Mouse (Mus musculus) CH12.LX (cell line): ENCODE measurements around the gene Fgf9. TPM values are rescaled to one million over a fixed set of nuclear protein-coding genes. Genes with fewer than 3 reads are reported as not detected.

Experiments
- DNase-seq: peaks from one replicate; pipeline ENCODE4 v3.0.0-alpha.2; 2013; ENCODE audit errors: extremely low read depth
- H3K27ac ChIP-seq: 2 replicates; pipeline ENCODE4 v1.5.1; 2012; ENCODE audit warnings: low read depth, mild to moderate bottlenecking, control low read depth, moderate library complexity; ENCODE audit not compliant: insufficient read depth
- H3K27me3 ChIP-seq: replicated peaks from 2 replicates; pipeline ENCODE3; 2012; ENCODE audit warnings: inconsistent platforms
- H3K36me3 ChIP-seq, 2 experiments: replicated peaks in 1 of 2; 2 replicates each; pipeline versions ENCODE3 to v1.6.1; 2012; ENCODE audit warnings: inconsistent platforms in 1 of 2, low read length in 1 of 2, mild to moderate bottlenecking in 1 of 2, mixed read lengths in 1 of 2, moderate library complexity in 1 of 2; ENCODE audit not compliant: control insufficient read depth in 1 of 2, insufficient read depth in 1 of 2
- H3K4me1 ChIP-seq, 2 experiments: 2 replicates each; pipeline ENCODE4 v1.6.1; 2012; ENCODE audit warnings: inconsistent platforms in 1 of 2, moderate library complexity in 1 of 2; ENCODE audit not compliant: insufficient read depth in 2 of 2, control insufficient read depth in 1 of 2
- H3K4me2 ChIP-seq: 2 replicates; pipeline ENCODE4 v1.6.1; 2012; ENCODE audit warnings: low read depth, mild to moderate bottlenecking, control low read depth; ENCODE audit not compliant: poor library complexity, insufficient read depth, severe bottlenecking
- H3K4me3 ChIP-seq, 3 experiments: fragments of 150-350 bp in 1 of 3; sonication (generic) in 1 of 3; replicated peaks in 1 of 3; 2 replicates each; pipeline versions ENCODE3 to v1.5.1; 2011 to 2012; ENCODE audit warnings: low read depth in 2 of 3, low read length in 2 of 3, mild to moderate bottlenecking in 2 of 3, moderate library complexity in 2 of 3, control low read depth in 1 of 3, improper control_type of control experiment in 1 of 3, inconsistent platforms in 1 of 3, mixed read lengths in 1 of 3; ENCODE audit not compliant: poor library complexity in 1 of 3
- H3K79me2 ChIP-seq: replicated peaks from 2 replicates; pipeline ENCODE4 v1.6.1; 2012; ENCODE audit warnings: mild to moderate bottlenecking, moderate library complexity; ENCODE audit not compliant: control insufficient read depth, poor library complexity, insufficient read depth, severe bottlenecking; ENCODE audit errors: extremely low read depth
- H3K9ac ChIP-seq: 2 replicates; pipeline ENCODE4 v1.6.1; 2012; ENCODE audit warnings: low read depth, mild to moderate bottlenecking, control low read depth, moderate library complexity; ENCODE audit not compliant: insufficient read depth
- H3K9me3 ChIP-seq: replicated peaks from 2 replicates; pipeline ENCODE3; 2012; ENCODE audit warnings: low read length, inconsistent platforms, mixed read lengths
- BHLHE40 ChIP-seq: IDR thresholded peaks from 2 replicates; pipeline ENCODE4 v1.6.1; 2011; ENCODE audit warnings: mild to moderate bottlenecking, low read depth, low read length, improper control_type of control experiment
- E2F4 ChIP-seq: IDR thresholded peaks from 2 replicates; pipeline ENCODE4 v1.6.1; 2011; ENCODE audit warnings: low read depth, low read length, improper control_type of control experiment; ENCODE audit not compliant: insufficient replicate concordance
- ELF1 ChIP-seq: IDR thresholded peaks from 2 replicates; pipeline ENCODE4 v1.6.1; 2014; ENCODE audit warnings: low read depth, mild to moderate bottlenecking, inconsistent platforms, low read length, improper control_type of control experiment
- EP300 ChIP-seq: IDR thresholded peaks from 2 replicates; pipeline ENCODE4 v1.6.1; 2011; ENCODE audit warnings: low read length, improper control_type of control experiment
- ETS1 ChIP-seq: conservative IDR thresholded peaks from 2 replicates; pipeline ENCODE4 v1.6.1; 2012; ENCODE audit warnings: low read depth, mild to moderate bottlenecking, inconsistent platforms, low read length, improper control_type of control experiment, moderate library complexity
- GABPA ChIP-seq: IDR thresholded peaks from 2 replicates; pipeline ENCODE4 v1.6.1; 2012; ENCODE audit warnings: low read depth, low read length, improper control_type of control experiment, inconsistent platforms; ENCODE audit not compliant: insufficient replicate concordance
- IRF4 ChIP-seq: IDR thresholded peaks from 2 replicates; pipeline ENCODE4 v1.6.1; 2014; ENCODE audit warnings: low read depth, mild to moderate bottlenecking, inconsistent platforms, low read length, improper control_type of control experiment
- JUN ChIP-seq: IDR thresholded peaks from 2 replicates; pipeline ENCODE4 v1.6.1; 2011; ENCODE audit warnings: low read depth, mild to moderate bottlenecking, low read length, improper control_type of control experiment, moderate library complexity; ENCODE audit not compliant: insufficient read depth
- KAT2A ChIP-seq: IDR thresholded peaks from 2 replicates; pipeline ENCODE4 v1.6.1; 2012; ENCODE audit warnings: low read length, improper control_type of control experiment, inconsistent platforms; ENCODE audit not compliant: insufficient replicate concordance
- MYC ChIP-seq: IDR thresholded peaks from 2 replicates; pipeline ENCODE4 v1.6.1; 2011; ENCODE audit warnings: low read depth, mild to moderate bottlenecking, improper control_type of control experiment, low read length
- NELFE ChIP-seq: IDR thresholded peaks from 2 replicates; pipeline ENCODE4 v1.6.1; 2011; ENCODE audit warnings: low read depth, low read length, improper control_type of control experiment
- NRF1 ChIP-seq: IDR thresholded peaks from 2 replicates; pipeline ENCODE4 v1.6.1; 2014; ENCODE audit warnings: low read depth, mild to moderate bottlenecking, inconsistent platforms, low read length, improper control_type of control experiment, moderate library complexity
- POLR2A ChIP-seq: IDR thresholded peaks from 2 replicates; pipeline ENCODE4 v1.6.1; 2011; ENCODE audit warnings: low read depth, mild to moderate bottlenecking, improper control_type of control experiment, low read length
- POLR2AphosphoS2 ChIP-seq: IDR thresholded peaks from 2 replicates; pipeline ENCODE4 v1.6.1; 2011; ENCODE audit warnings: low read depth, low read length, improper control_type of control experiment
- RAD21 ChIP-seq: IDR thresholded peaks from 2 replicates; pipeline ENCODE4 v1.6.1; 2011; ENCODE audit warnings: low read depth, mild to moderate bottlenecking, low read length, improper control_type of control experiment, moderate library complexity
- RCOR1 ChIP-seq: conservative IDR thresholded peaks from 2 replicates; pipeline ENCODE4 v1.6.1; 2012; ENCODE audit warnings: low read depth, mild to moderate bottlenecking, inconsistent platforms, low read length, improper control_type of control experiment
- USF1 ChIP-seq: IDR thresholded peaks from 2 replicates; pipeline ENCODE4 v1.6.1; 2014; ENCODE audit warnings: low read depth, mild to moderate bottlenecking, inconsistent platforms, low read length, improper control_type of control experiment
- USF2 ChIP-seq: conservative IDR thresholded peaks from 2 replicates; pipeline ENCODE4 v1.6.1; 2011; ENCODE audit warnings: low read depth, low read length, improper control_type of control experiment
- ZMIZ1 ChIP-seq: IDR thresholded peaks from 2 replicates; pipeline ENCODE4 v1.6.1; 2012; ENCODE audit warnings: low read depth, mild to moderate bottlenecking, inconsistent platforms, low read length, improper control_type of control experiment
- dilution Hi-C: fragments of 300-500 bp; cut with MboI; formaldehyde crosslinking; loops from 2 replicates; pipeline ENCODE4 v1.14.3; 2020; ENCODE audit warnings: low sequenced_read_pairs; ENCODE audit not compliant: extremely low pct_unique_long_range_greater_than_20kb, extremely low pct_ligation_motif_present
- in situ Hi-C: fragments of 300-500 bp; cut with MboI; formaldehyde crosslinking; loops from 3 replicates; pipeline ENCODE4 v1.14.3; 2019; ENCODE audit warnings: low sequenced_read_pairs, low pct_ligation_motif_present, low pct_unique_long_range_greater_than_20kb, mixed read lengths
- polyA plus RNA-seq: library from polyadenylated mRNA; unstranded; fragments of >175 nt; gene quantifications from 2 replicates; pipeline ENCODE4 v1.2.1, GENCODE M21; 2012; ENCODE audit warnings: low read depth; ENCODE audit not compliant: insufficient read length
- total RNA-seq, 2 experiments: library from RNA; depleted of rRNA; stranded (reverse); fragments of 300-350 nt in 1 of 2; fragments of >200 nt in 1 of 2; gene quantifications; 2 replicates each; pipeline ENCODE4 v1.2.3; 2012 to 2014

The Fgf9 gene
- total and polyA plus RNA-seq, 3 experiments: 0.09 to 0.13 TPM; not detected in 1

DNA sequence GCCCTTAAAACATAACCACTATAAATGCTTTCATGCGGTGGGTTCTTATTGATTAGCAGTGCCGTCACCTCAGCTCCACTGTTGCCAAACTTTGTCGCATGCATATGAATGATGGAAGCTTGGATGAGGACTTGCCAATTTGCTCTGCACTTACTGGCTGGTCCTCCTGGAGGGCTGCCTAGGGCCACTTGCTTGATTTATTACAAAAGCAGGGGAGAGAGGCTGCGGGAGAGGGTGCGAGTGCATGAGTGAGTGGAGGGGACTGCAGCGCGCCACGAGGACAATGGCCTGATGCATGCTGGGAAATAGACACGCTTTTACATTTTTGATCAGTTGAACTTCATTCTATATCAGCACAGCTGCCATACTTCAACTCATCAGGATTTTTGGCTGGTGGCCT lies 39.3 kb downstream of the Fgf9 start:
- in situ Hi-C loops (no loop called here), dilution Hi-C loops (no loop called here)
- Histone ChIP-seq H3K36me3 (no peaks in the 10 kb centered on the region), H3K27me3 (no peaks in the 10 kb centered on the region), H3K4me1 (0 out of 4 replicates have a peak, but pooled peaks cover 0 to 3% of the 10 kb centered on the region in 2 experiments), H3K27ac (no peak overlapping the region), H3K9ac (no peak overlapping the region), H3K4me2 (no peak overlapping the region), H3K79me2 (no peaks in the 10 kb centered on the region), H3K4me3 (no peak overlapping the region), H3K9me3 (no peaks in the 10 kb centered on the region)
- no peak for DNase-seq
- TF ChIP-seq NRF1 (no peak), GABPA (no peak), E2F4 (no peak), ZMIZ1 (no peak), ELF1 (no peak), NELFE (no peak), POLR2A (no peak), MYC (no peak), EP300 (no peak), JUN (no peak), ETS1 (no peak), BHLHE40 (no peak), POLR2AphosphoS2 (no peak)

DNA sequence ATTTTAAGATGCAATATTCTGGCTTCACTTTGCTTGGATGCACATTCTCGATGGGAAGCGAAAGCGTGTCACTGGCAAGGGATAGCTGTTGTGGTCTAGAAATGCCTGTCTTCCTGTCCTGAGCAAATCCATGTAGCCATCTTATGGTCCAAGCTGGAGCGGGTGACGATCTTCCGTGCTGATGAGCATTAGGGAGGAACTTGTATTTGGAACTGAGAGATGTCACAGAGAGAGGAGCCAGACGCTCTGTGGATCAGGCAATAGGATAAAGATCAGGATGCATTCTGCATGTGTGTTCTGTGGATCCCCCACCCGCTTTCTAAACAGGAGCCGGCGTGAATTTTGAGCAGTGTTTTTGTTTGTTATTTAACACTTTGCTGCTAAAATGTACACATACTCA lies 41.2 kb downstream of the Fgf9 start:
- DNase-seq: no peak
- dilution Hi-C loops: no loop called here
- in situ Hi-C loops: no loop called here

More for the DNA sequence above, 41.2 kb downstream of the Fgf9 start:
- no peaks in the 10 kb centered on the region for H3K79me2 ChIP-seq
- TF ChIP-seq BHLHE40 (no peak), RCOR1 (no peak), RAD21 (no peak), NRF1 (no peak), KAT2A (no peak), USF2 (no peak), USF1 (no peak), IRF4 (no peak), MYC (no peak)
- H3K4me1 ChIP-seq: 0 out of 4 replicates have a peak, but pooled peaks cover 0 to 3% of the 10 kb centered on the region in 2 experiments
- no peak overlapping the region for H3K4me2 ChIP-seq
- no peak overlapping the region for H3K9ac ChIP-seq
- no peak overlapping the region for H3K4me3 ChIP-seq
- H3K9me3 ChIP-seq: no peaks in the 10 kb centered on the region
- no peak overlapping the region for H3K27ac ChIP-seq
- H3K27me3 ChIP-seq: no peaks in the 10 kb centered on the region
- H3K36me3 ChIP-seq: no peaks in the 10 kb centered on the region
